Mouse (Mus musculus) C2C12 (cell line): ENCODE measurements around the gene Uhrf2.

Experiments
- CEBPB ChIP-seq: IDR thresholded peaks from one replicate; pipeline ENCODE4 v1.6.1; 2011; ENCODE audit warnings: low read depth, mild to moderate bottlenecking, control low read depth, moderate library complexity
- CTCF ChIP-seq: IDR thresholded peaks from one replicate; pipeline ENCODE4 v1.5.1; 2011; ENCODE audit not compliant: control insufficient read depth, insufficient read depth, insufficient read length
- FOSL1 ChIP-seq: IDR thresholded peaks from one replicate; pipeline ENCODE4 v1.8.0; 2011; ENCODE audit warnings: mild to moderate bottlenecking, low read length; ENCODE audit not compliant: poor library complexity, insufficient read depth, severe bottlenecking
- MAX ChIP-seq: IDR thresholded peaks from one replicate; pipeline ENCODE4 v1.6.1; 2011; ENCODE audit warnings: mild to moderate bottlenecking, control low read depth
- MYOD1 ChIP-seq: IDR thresholded peaks from one replicate; pipeline ENCODE4 v1.6.1; 2011; ENCODE audit warnings: low read depth; ENCODE audit not compliant: control insufficient read depth, insufficient read length
- MYOG ChIP-seq: IDR thresholded peaks from one replicate; pipeline ENCODE4 v1.6.1; 2011; ENCODE audit not compliant: control insufficient read depth, insufficient read length; ENCODE audit errors: extremely low read depth
- USF1 ChIP-seq: IDR thresholded peaks from one replicate; pipeline ENCODE4 v1.6.1; 2011; ENCODE audit warnings: low read depth, mild to moderate bottlenecking, control low read depth, moderate library complexity

GRCm38 (mm10) chr19:30107221-30107845, 77.0 kb downstream of the Uhrf2 start:
- TF ChIP-seq MYOD1, result no peak
- TF ChIP-seq CTCF, result no peak
- TF ChIP-seq USF1, result no peak
- no peak for TF ChIP-seq MYOG
- TF ChIP-seq MAX, result no peak
- no peak for TF ChIP-seq FOSL1
- peak; percentile 99 for TF ChIP-seq CEBPB
